Mouse (Mus musculus): Measurements from ENCODE around the gene Krt18. TPM values are rescaled to one million over a fixed set of nuclear protein-coding genes. Genes with fewer than 3 reads are reported as not detected.

The Krt18 gene
- polyA plus RNA-seq, 1 experiment from 2014 or later = 13.6 TPM

- H3K4me3 ChIP-seq (ENCODE audit: low read depth, low read length) = no peak overlapping the region
- DNase-seq (ENCODE audit: low spot score) (no peak), ATAC-seq (replicated peaks; ENCODE audit: low FRiP score) (no peak)
- no peaks in the 10 kb centered on the region for H3K4me1 ChIP-seq (replicated peaks; ENCODE audit: control insufficient read depth, insufficient read depth, low read length)
- H3K9me3 ChIP-seq (ENCODE audit: control insufficient read depth, low read length) = no peaks in the 10 kb centered on the region
- H3K27ac ChIP-seq (ENCODE audit: low read depth, low read length) = no peak overlapping the region
- H3K9ac ChIP-seq (ENCODE audit: low read length) = no peak overlapping the region
- WGBS = 82% methylated on average over 7 of the region's 7 CpGs
- H3K27me3 ChIP-seq (ENCODE audit: control insufficient read depth, insufficient read depth, low read length) = no peaks in the 10 kb centered on the region
- no peaks in the 10 kb centered on the region for H3K36me3 ChIP-seq (ENCODE audit: control insufficient read depth, insufficient read depth, low read length)
- no peak overlapping the region for H3K4me2 ChIP-seq (ENCODE audit: low read depth, low read length, severe bottlenecking)
These were observed 14.0 kb downstream of the Krt18 start for GRCm38 (mm10) chr15:102041951-102042350.

GRCm38 (mm10) chr15:102044745-102045144 lies 16.8 kb downstream of the Krt18 start:
- DNase-seq (ENCODE audit: low spot score) (no peak), ATAC-seq (replicated peaks; ENCODE audit: low FRiP score) (no peak)
- H3K27ac ChIP-seq (ENCODE audit: low read depth, low read length) = no peak overlapping the region
- no peaks in the 10 kb centered on the region for H3K27me3 ChIP-seq (ENCODE audit: control insufficient read depth, insufficient read depth, low read length)
- H3K9ac ChIP-seq (ENCODE audit: low read length) = no peak overlapping the region
- H3K4me3 ChIP-seq (ENCODE audit: low read depth, low read length) = no peak overlapping the region
- no peak overlapping the region for H3K4me2 ChIP-seq (ENCODE audit: low read depth, low read length, severe bottlenecking)
- H3K4me1 ChIP-seq (replicated peaks; ENCODE audit: control insufficient read depth, insufficient read depth, low read length) = no peaks in the 10 kb centered on the region
- H3K9me3 ChIP-seq (ENCODE audit: control insufficient read depth, low read length) = no peaks in the 10 kb centered on the region
- no peaks in the 10 kb centered on the region for H3K36me3 ChIP-seq (ENCODE audit: control insufficient read depth, insufficient read depth, low read length)
- WGBS = 86% methylated on average over 3 of the region's 3 CpGs

- H3K9ac ChIP-seq (ENCODE audit: low read length) = no peak overlapping the region
- H3K4me2 ChIP-seq (ENCODE audit: low read depth, low read length, severe bottlenecking) = no peak overlapping the region
- no peak for DNase-seq (ENCODE audit: low spot score)
- no peaks in the 10 kb centered on the region for H3K27me3 ChIP-seq (ENCODE audit: control insufficient read depth, insufficient read depth, low read length)
- WGBS = 92% methylated on average over 10 of the region's 10 CpGs
- H3K27ac ChIP-seq (ENCODE audit: low read depth, low read length) = no peak overlapping the region
- no peaks in the 10 kb centered on the region for H3K4me1 ChIP-seq (replicated peaks; ENCODE audit: control insufficient read depth, insufficient read depth, low read length)
- no peak overlapping the region for H3K4me3 ChIP-seq (ENCODE audit: low read depth, low read length)
- H3K9me3 ChIP-seq (ENCODE audit: control insufficient read depth, low read length) = no peaks in the 10 kb centered on the region
- no peaks in the 10 kb centered on the region for H3K36me3 ChIP-seq (ENCODE audit: control insufficient read depth, insufficient read depth, low read length)
- no peak for ATAC-seq (replicated peaks; ENCODE audit: low FRiP score)
These were observed 17.7 kb downstream of the Krt18 start for GRCm38 (mm10) chr15:102045691-102046090.

- 91% methylated on average over 6 of the region's 6 CpGs for WGBS
- no peak overlapping the region for H3K4me3 ChIP-seq (ENCODE audit: low read depth, low read length)
- ATAC-seq (replicated peaks; ENCODE audit: low FRiP score) = no peak
These were observed 20.0 kb downstream of the Krt18 start for GRCm38 (mm10) chr15:102048006-102048405.

GRCm38 (mm10) chr15:102049871-102050270 lies 21.9 kb downstream of the Krt18 start:
- H3K4me1 ChIP-seq (replicated peaks; ENCODE audit: control insufficient read depth, insufficient read depth, low read length) = no peaks in the 10 kb centered on the region; the same call in 1 of the 2 replicates
- no peaks in the 10 kb centered on the region for H3K9me3 ChIP-seq (ENCODE audit: control insufficient read depth, low read length)
- H3K36me3 ChIP-seq (ENCODE audit: control insufficient read depth, insufficient read depth, low read length) = no peaks in the 10 kb centered on the region
- no peaks in the 10 kb centered on the region for H3K27me3 ChIP-seq (ENCODE audit: control insufficient read depth, insufficient read depth, low read length)
- ATAC-seq (replicated peaks; ENCODE audit: low FRiP score) = no peak
- H3K27ac ChIP-seq (ENCODE audit: low read depth, low read length) = no peak overlapping the region
- DNase-seq (ENCODE audit: low spot score) = no peak
- no peak overlapping the region for H3K4me2 ChIP-seq (ENCODE audit: low read depth, low read length, severe bottlenecking)
- no peak overlapping the region for H3K4me3 ChIP-seq (ENCODE audit: low read depth, low read length)
- no peak overlapping the region for H3K9ac ChIP-seq (ENCODE audit: low read length)

More at GRCm38 (mm10) chr15:102048006-102048405, 20.0 kb downstream of the Krt18 start:
- Histone ChIP-seq H3K9me3 (ENCODE audit: control insufficient read depth, low read length) (no peaks in the 10 kb centered on the region), H3K9ac (ENCODE audit: low read length) (no peak overlapping the region), H3K27me3 (ENCODE audit: control insufficient read depth, insufficient read depth, low read length) (no peaks in the 10 kb centered on the region), H3K27ac (ENCODE audit: low read depth, low read length) (no peak overlapping the region), H3K4me1 (replicated peaks; ENCODE audit: control insufficient read depth, insufficient read depth, low read length) (no peaks in the 10 kb centered on the region; the same call in 1 of the 2 replicates), H3K36me3 (ENCODE audit: control insufficient read depth, insufficient read depth, low read length) (no peaks in the 10 kb centered on the region), H3K4me2 (ENCODE audit: low read depth, low read length, severe bottlenecking) (no peak overlapping the region)
- no peak for DNase-seq (ENCODE audit: low spot score)

GRCm38 (mm10) chr15:102051920-102052683 lies 24.1 kb downstream of the Krt18 start:
- 3% methylated on average over 23 of the region's 33 CpGs for WGBS
- DNase-seq (ENCODE audit: low spot score) = peak; percentile 89
- peak overlapping the region; percentile 82 for H3K4me2 ChIP-seq (ENCODE audit: low read depth, low read length, severe bottlenecking)
- H3K4me3 ChIP-seq (ENCODE audit: low read depth, low read length) = peak overlapping the region; percentile 45
- no peaks in the 10 kb centered on the region; the same call in 1 of the 2 replicates for H3K4me1 ChIP-seq (replicated peaks; ENCODE audit: control insufficient read depth, insufficient read depth, low read length)
- H3K9me3 ChIP-seq (ENCODE audit: control insufficient read depth, low read length) = no peaks in the 10 kb centered on the region
- H3K36me3 ChIP-seq (ENCODE audit: control insufficient read depth, insufficient read depth, low read length) = no peaks in the 10 kb centered on the region
- peak overlapping the region; percentile 18; the same call in 1 of the 2 replicates for H3K27ac ChIP-seq (ENCODE audit: low read depth, low read length)
- H3K27me3 ChIP-seq (ENCODE audit: control insufficient read depth, insufficient read depth, low read length) = no peaks in the 10 kb centered on the region
- peak overlapping the region; percentile 79 for H3K9ac ChIP-seq (ENCODE audit: low read length)
- peak; percentile 86 for ATAC-seq (replicated peaks; ENCODE audit: low FRiP score)

- H3K36me3 ChIP-seq (ENCODE audit: control insufficient read depth, insufficient read depth, low read length) = no peaks in the 10 kb centered on the region
These were observed 28.7 kb downstream of the Krt18 start for GRCm38 (mm10) chr15:102056495-102057174.

GRCm38 (mm10) chr15:102065661-102066325 lies 37.8 kb downstream of the Krt18 start:
- Histone ChIP-seq H3K27me3 (ENCODE audit: control insufficient read depth, insufficient read depth, low read length) (peaks cover 3% of the 10 kb centered on the region; the same call in 1 of the 2 replicates), H3K4me1 (replicated peaks; ENCODE audit: control insufficient read depth, insufficient read depth, low read length) (no peaks in the 10 kb centered on the region; the same call in 1 of the 2 replicates), H3K4me2 (ENCODE audit: low read depth, low read length, severe bottlenecking) (no peak overlapping the region), H3K27ac (ENCODE audit: low read depth, low read length) (no peak overlapping the region), H3K4me3 (ENCODE audit: low read depth, low read length) (no peak overlapping the region), H3K36me3 (ENCODE audit: control insufficient read depth, insufficient read depth, low read length) (no peaks in the 10 kb centered on the region), H3K9ac (ENCODE audit: low read length) (no peak overlapping the region), H3K9me3 (ENCODE audit: control insufficient read depth, low read length) (no peaks in the 10 kb centered on the region)
- peak; percentile 83 for ATAC-seq (replicated peaks; ENCODE audit: low FRiP score)
- WGBS = 5% methylated on average over 20 of the region's 20 CpGs
- DNase-seq (ENCODE audit: low spot score) = peak; percentile 97

More at GRCm38 (mm10) chr15:102056495-102057174, 28.7 kb downstream of the Krt18 start:
- no peak overlapping the region for H3K4me3 ChIP-seq (ENCODE audit: low read depth, low read length)
- H3K9ac ChIP-seq (ENCODE audit: low read length) = no peak overlapping the region
- H3K9me3 ChIP-seq (ENCODE audit: control insufficient read depth, low read length) = no peaks in the 10 kb centered on the region
- no peak for ATAC-seq (replicated peaks; ENCODE audit: low FRiP score)
- H3K4me2 ChIP-seq (ENCODE audit: low read depth, low read length, severe bottlenecking) = no peak overlapping the region
- H3K4me1 ChIP-seq (replicated peaks; ENCODE audit: control insufficient read depth, insufficient read depth, low read length) = no peaks in the 10 kb centered on the region; the same call in none of the 2 replicates
- H3K27me3 ChIP-seq (ENCODE audit: control insufficient read depth, insufficient read depth, low read length) = no peaks in the 10 kb centered on the region
- 88% methylated on average over 15 of the region's 15 CpGs for WGBS
- H3K27ac ChIP-seq (ENCODE audit: low read depth, low read length) = no peak overlapping the region
- no peak for DNase-seq (ENCODE audit: low spot score)

All from forebrain, embryonic 11.5 days (tissue).